Mouse (Mus musculus): ENCODE measurements around the gene Akr1c14.

- TF ChIP-seq CTCF (IDR thresholded peaks at IDR 0.05; ENCODE audit: borderline replicate concordance, extremely low read depth, insufficient read depth, insufficient read length) (no peak), POLR2A (IDR thresholded peaks at IDR 0.05; ENCODE audit: borderline replicate concordance, extremely low read depth, insufficient read depth, insufficient read length, poor library complexity, severe bottlenecking) (no peak)
Observed at GRCm38 (mm10) chr13:4048226-4048625, 585 bp upstream of the Akr1c14 start.

Data from brain, embryonic 14.5 days (tissue).